Mouse (Mus musculus) common myeloid progenitor, adult 5-6 weeks (primary cell): ENCODE data around the gene Mtfr1l. TPM values are rescaled to one million over a fixed set of nuclear protein-coding genes. Genes with fewer than 3 reads are reported as not detected.

Source experiments
- ATAC-seq: replicated peaks from 2 replicates; pipeline ENCODE4 v1.8.0; 2016; ENCODE audit warnings: low read depth, mild to moderate bottlenecking, moderate TSS enrichment, inconsistent platforms; ENCODE audit not compliant: poor library complexity, severe bottlenecking
- total RNA-seq: library from RNA; stranded (forward); fragments of 200-1000, 187-1606 nt; gene quantifications from 2 replicates; pipeline ENCODE4 v1.2.3, GENCODE M21; 2017

Mtfr1l gene
- 46.2 and 52.7 TPM in 2 replicates for total RNA-seq

DNA sequence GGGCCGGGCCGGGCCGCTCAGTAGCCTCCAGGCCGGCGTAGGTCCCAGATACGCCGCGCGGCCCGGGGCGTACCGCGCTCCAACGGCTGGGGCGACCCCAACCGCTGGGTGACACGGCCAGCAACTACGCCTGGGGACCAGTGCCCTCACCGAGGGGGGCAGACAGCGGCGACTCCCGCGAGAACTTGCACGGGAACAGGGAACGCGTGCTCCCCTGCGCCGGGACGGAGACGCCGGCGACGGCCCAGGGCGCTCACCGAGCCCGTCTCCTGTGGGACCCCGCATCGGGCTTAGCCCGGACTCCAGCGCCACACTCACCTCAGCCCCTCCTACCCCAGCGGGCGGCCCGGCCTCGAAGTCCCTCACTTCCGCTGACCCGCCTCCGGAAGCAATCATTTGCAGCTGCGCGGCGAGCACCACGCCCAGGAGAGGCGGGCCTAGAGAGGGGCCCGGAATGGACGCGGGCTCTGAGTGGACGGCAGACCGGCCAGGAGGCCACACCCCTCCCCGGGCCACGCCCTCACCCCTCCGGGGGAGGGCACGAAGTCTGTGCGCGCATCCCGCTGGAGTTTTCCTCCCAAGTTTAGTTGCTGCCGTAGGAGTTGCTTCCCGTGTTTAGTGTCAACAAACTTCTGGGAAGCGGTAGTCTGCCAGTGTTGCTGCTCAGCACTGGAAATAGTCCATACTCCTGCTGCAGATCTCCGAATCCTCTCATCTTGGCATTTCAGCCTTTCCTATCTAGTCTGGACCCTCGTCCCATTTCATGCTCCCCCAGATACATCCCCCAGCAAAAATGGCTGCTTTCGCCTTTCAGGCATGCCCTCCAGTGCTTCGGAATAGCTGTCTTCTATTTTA lies at the start of gene Mtfr1l:
TSS of gene Mtfr1l (minus strand) at position 456 of the 855 bp plus-strand sequence.
- peak; percentile 94 for ATAC-seq

DNA sequence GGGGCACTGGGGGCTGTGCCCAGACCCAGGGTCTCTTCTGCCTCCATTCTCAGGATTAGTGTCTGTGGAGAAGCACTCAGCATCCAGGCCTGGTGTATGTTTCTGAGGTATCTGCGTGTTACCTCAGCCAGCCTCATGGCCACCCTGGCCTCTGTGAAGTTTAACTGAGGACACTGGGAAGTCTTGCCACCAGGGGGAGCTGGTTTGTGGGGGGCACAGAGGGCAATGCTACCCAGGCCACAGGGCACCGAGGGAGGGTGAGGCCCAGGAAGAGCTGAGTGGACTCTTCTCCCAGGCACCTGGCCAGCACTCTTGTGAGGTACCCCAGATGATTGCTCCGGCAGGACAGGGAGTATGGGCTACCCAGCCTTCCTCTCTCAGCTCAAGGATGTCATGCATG lies 48.3 kb upstream of the Mtfr1l start:
- ATAC-seq: peak; percentile 66

DNA sequence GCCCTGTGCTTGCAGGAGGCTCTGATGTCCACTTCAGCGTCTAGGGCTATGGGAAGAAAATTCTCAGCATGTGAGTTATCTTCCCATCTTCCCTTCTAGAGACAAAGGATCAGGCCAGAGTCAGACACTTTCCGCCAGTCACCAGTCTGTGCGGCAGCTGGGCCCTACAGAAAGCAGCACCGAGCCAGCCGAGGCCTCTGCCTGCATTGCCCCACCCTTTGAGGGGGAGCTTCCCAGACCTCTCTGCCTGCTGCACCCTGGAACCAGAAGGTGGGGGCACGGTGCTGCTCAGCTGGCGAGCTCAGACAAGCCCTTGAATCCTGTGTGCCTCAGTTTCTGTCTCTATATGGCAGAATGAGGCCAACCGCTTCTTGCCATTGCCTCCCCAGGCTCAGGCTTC lies 46.2 kb upstream of the Mtfr1l start:
- ATAC-seq: no peak

DNA sequence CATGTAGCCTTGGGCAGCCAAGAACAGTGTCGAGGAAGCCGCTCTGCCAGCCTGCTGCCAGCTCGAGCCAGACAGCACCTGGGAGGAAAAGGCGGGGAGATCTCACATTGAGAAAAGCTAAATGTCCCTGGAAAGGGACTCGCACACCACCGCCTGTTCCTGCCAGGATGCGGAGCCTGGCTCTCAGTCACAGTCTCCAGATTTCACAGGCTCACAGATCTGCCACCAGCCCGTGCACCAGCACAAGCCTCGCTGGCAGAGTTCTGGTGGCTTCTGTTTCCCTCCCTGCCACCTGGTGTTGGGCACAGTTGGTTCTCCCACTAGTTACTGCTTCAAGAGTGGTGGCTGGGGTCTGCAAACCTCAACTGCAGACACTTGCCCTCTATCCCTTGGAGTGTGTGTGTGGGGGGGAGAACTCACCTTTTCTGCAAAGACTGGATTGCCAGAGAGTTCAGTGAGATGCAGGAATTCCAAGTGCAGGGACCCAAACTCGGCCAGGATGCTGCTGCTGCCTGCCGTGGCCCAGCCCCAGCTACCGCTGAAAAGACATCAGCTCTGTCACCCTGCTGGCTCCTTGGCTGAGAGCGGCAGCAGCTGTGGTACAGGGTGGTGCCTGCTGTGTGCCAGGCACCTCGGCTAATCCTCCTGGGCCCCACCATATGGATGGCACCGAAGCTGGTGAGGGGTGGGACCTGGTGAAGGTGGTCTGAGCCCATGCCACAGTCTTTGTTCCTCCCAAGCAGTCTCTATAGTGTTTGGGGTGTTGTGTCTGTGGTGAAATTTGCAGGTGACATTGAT lies 45.4 kb upstream of the Mtfr1l start:
- no peak for ATAC-seq

DNA sequence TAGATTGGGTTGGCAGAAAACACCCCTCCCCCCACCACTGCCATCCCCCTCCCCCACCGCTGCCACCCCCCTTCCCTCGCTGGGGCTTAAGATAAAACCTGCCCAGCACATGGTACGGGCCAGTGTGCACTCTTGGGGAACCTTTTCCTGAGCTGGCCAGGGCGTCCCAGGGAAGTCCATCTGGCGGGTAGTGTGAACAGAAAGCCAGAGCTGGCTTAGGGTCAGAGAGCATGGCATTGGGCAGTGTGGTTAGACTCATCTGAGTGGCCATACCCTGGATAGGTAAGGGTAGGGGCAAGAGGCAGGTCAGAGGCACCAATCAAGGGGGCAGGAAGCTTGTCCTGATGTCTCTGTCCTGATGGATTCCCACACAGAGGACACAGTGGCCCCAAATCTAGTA lies 44.4 kb upstream of the Mtfr1l start:
- ATAC-seq: no peak

DNA sequence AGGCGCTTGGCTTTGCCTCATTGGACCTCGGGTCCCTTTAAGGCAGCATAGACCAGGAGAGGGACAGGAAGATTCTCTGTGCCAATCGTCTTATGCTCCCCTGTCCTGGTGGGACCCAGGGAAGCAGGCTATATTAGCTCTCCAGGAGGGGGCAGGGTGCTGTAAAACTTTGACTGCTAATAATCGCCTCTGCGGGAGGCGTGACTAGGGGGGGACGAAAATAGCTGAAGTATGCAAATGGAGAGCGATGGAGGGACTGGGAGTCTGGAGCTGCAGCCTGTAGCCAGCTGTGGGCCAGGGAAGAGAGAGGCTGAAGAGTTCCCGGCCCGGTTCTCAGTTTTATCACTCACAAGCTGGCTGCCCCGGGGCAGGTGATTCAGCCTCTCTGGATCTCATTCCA lies 44.0 kb upstream of the Mtfr1l start:
- no peak for ATAC-seq

DNA sequence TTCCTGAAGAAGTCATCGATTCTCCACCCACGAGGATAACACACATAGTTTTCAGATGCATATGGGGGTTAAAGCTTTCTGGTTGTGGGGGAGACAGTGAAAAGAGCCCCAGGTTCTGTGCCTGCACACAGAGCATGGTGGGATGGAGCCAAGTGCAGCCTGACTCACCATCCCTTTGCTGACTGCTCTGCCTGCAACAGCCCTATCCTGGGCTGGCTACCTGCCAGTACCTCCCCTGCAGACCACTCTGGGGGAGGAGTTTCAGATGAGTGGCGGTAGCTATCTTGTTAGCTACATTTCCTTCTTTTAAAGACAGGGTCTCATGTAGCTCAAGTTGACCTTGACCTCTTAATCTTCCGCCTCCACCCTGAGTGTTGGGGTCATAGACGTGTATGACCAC lies 43.2 kb upstream of the Mtfr1l start:
- peak; percentile 50 for ATAC-seq

DNA sequence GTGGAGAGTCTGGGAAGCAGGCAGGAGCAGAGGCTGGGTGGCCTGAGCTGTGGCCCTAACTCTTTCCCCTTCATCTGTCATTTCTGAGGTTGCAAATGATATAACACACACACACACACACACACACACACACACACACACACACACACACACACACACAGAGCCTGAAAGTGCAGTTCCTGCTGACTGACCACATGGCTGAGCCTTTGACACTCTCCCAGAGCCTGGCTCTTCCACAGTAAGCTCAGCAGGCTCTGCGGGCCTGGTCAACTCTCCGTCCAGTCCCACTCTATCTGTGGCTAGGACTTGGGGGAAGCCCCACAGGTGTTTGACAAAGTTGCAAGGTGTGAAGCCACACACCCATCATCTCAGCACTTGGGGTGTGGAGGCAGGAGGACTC lies 42.1 kb upstream of the Mtfr1l start:
- ATAC-seq: no peak

DNA sequence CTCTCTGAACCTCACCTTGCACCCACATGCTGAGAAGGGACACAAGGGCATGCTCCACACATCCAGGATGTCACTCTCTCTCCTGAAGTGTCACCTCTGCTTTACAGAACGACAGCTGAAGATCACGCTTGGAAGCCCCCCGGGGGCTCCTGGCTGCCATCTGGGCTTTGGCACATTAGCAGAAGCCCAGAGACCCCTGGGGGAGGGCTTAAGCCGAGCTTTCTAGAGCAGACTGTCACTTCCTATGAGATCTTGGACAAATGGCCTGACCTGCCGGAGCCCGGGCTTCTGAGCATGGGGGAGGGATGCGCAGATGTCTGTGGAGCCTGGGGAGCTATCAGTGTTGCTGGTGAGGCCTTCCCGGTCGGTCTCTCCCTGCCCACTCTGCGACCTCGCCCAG lies 40.3 kb upstream of the Mtfr1l start:
- ATAC-seq: no peak

DNA sequence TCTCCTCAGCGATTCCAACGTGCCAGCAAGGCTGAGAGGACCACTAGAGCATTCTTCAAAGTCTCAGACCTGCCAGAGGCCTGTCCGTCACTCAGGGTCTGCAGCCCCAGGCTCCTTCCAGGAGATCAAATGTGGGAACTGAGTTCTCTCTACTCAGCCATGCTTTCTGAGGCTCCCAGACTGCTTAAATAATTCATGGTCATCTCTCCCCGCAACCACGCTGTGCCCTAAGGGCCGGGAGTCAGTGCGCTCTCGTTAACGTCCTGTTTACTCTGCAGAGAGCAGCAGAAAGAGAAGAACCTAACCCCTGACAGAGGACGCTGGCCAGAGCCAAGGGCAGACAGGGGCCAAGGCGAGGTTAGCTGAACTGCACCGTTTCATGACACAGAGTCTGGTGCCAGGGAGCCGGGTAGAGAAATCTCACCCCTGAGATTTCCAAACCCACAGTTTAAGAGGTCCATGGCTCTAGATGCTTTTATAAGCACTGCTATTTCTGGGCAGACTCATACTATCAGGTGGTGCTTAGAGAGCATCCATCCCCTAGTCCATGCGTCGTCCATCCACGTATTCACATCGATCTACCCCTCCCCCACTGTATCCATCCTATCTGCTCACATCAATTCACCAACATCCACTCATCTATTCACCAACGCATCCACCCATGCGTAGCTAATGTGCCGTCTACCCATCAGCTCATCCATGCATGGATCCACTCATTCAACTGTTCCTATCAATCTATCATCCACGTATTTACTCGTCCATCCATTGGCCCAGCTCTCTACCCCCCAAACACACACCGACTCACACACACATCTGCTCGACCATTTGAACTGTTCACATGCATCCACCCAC lies 37.5 kb upstream of the Mtfr1l start:
- ATAC-seq: no peak

DNA sequence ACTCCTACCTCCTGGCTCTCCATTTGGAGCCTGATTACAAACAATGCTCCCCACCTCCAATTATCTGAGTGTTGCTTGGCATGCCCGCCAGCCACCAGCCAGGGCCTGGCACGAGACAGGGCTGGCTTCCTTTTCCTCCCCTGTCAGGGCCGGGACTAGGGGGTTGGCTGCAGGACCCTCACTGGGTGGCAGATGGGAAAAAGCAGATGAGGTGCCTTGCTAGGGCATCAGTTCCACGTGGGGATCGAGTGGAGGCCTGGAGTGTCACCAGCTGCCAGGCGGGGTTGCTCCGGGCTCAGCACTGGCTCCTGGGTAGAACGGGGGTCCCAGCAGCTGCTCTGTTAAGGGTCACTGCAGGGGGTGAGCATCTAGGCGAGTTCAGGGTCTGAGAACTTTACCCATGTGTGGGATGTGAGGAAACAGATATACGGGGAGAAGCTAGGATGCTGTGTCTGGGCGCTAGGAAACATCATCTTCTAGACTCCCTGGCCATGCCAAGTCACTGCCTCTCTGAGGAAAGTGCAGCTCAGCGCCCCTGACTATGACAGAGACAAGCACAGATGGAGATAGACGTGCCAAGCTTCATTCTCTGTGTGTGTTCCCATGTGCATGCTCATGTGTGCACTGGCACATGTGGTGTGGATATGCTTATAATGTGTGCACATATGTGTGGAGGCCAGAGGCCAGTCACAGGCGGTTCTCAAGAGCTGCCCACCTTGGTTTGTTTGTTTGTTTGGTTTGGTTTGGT lies 35.7 kb upstream of the Mtfr1l start:
- ATAC-seq: no peak

DNA sequence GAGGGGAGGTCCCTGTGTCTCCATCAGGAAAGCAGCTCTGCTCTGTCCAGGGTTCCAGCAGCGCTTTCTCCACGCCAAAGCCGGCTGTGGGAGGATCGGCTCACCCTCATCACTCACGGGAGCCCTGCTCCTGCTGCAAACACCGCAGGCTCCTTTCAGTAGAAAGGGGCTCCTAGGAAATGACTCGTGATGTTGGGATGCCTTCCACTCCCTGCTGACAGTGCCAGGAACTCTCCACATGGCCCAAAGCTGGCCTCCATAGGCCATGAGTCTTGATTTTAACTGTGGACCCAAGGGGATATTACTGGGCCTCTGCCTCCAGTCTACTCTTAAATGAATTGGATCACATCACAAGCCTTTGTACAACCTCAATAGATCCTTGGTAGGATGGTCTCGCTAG lies 34.6 kb upstream of the Mtfr1l start:
- no peak for ATAC-seq

DNA sequence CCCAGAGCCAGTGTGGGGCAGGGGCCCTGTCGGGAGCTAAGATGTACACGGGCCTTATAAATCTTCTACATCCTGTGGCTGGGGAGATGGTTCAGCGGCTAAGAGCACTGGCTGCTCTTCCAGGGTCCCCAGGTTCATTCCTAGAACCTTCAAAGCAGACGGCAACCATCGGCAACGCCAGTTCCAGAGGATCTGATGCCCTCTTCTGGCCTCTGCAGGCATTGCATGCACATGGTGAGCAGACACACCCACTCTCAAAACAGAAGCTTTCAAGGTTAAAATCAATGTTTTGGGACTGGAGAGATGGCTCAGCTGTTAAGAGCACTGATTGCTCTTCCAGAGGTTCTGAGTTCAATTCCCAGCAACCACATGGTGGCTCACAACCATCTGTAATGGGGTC lies 34.0 kb upstream of the Mtfr1l start:
- no peak for ATAC-seq

DNA sequence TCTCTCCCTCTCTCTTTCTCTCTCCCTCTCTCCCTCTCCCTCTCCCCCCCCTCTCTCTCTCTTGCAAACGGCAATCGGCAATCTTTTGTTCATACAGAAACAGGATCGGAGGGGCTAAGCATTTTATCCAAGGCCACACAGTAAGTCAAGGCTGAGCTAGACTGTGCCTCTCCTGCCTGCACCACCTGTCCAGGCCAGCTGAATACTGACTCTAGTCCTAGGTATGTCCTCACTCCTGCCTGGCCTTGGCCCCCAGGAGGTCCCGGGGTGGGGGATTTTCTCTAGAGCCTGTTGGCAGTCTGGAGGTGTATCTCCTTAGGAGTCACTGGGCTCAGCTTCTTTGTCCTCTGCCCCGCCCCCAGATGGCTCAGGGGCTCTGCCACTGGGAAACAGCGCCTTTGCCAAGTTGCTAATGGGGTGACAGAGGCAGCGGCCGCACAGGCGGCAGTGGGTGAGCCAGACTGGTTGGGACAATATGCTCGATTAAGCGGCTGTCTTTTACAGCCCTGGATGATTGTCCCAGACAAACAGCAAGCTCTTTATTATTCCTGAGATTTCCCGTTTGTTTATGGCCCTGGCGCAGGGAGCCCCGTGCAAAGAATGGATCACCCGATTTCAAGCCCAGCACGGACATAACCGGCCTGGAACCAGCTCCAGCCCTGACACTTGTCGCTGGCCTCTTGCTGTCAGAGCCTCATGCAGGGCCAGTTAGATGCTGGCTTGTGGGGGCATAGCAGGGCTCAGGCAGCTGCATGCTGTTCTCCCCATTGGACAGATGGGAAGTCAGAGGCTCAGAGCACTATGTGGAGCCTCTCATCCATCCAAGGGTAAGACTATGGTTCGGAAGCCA lies 32.4 kb upstream of the Mtfr1l start:
- no peak for ATAC-seq

DNA sequence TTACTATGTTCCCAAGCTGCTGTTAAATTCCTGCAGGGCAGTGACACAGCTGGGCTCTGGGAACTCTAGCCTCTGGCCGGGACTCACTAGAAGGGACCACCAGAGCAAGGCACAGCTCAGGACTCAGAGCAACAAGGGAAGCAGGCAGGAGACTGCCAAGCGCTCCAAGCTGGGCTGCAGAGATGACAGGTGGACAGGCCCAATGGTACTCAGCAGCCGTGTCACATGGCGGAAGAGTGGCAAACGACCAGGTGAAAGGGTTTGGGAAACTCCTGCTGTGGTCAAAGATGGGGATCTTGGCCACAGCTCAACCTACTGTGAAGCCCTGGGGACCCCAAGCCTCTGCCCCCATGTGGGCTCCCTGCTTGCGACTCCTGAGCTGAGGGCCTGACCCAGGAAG lies 28.9 kb upstream of the Mtfr1l start:
- no peak for ATAC-seq

DNA sequence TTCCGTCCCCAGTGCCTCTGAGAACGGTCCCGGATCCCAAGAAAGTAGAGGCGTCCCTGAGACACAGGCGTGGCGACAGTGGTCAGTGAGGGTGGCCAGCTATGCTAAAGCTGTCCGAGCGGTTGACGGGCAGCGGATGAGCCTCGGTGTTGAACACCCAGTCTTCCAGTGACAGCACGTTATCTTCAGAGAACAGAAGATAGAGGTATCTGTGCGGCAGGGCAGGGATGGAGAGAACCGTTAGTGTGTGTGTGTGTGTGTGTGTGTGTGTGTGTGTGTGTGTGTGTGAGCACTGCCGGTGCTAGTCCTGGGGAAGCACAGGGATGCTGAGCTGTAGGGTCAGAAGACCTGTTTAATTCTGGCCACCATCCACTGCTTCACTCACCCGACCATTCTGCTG lies 28.4 kb upstream of the Mtfr1l start:
- no peak for ATAC-seq

DNA sequence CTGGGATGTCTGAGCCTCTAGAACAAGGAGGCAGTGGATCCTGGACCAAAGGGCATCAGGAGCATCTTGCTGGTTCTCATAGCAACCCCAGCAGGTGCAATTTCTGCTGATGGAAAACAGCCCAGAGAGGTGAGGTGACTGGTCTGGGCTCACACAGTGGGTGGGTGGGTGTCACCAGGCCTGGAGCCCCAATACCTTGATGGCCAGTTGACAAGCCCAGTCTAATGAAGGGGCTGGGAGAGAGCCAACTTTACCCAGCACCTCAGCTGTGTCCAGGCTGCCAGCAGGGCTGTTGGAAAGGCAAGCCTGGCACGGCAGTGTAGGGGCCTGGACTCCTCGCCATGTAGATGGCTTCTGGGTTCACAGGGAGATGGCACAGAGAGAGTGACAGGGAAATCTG lies 26.8 kb upstream of the Mtfr1l start:
- no peak for ATAC-seq

DNA sequence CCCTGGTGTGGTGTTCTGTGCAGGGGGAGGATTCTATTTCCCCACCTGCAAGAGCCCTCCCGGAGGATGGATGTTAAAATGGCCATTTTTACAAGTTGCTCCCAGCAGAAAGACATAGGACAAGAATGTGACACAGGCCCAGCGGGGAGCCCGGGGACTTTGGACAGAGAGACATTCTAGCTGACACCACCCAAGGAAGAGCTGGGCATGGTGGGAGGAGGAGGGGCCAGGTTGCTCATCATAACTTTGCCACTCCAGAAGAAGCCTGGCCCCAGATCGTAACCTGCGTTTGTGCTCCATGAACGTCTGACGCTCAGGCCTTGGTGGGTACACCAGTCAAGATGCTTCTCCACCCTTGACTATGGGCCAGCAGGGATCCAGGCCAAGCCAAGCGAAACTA lies 25.5 kb upstream of the Mtfr1l start:
- ATAC-seq: no peak

DNA sequence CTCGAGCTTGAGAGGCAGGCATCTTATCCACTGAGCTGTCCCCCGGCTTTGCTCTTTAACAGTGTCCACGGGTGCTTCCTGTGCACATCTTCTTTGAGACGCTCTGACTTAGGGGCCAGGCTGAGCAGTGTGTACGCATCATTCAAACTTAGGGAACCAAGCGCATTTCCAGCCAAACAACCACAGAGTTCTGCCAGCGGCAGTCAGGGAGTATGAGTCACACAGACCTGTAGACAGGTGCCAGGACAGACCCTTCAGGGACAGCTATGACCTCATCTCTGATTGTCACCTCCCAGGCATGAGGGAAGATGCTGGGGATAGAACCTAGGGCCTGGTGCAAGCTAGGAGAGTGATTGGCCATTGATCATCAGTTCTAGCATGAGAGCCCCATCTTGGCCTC lies 24.0 kb upstream of the Mtfr1l start:
- ATAC-seq: no peak
